Mouse (Mus musculus): ENCODE measurements around the gene Dhrs9. TPM values are rescaled to one million over a fixed set of nuclear protein-coding genes. Genes with fewer than 3 reads are reported as not detected.

Gene Dhrs9
- polyA plus RNA-seq, 1 experiment, result not detected

DNA sequence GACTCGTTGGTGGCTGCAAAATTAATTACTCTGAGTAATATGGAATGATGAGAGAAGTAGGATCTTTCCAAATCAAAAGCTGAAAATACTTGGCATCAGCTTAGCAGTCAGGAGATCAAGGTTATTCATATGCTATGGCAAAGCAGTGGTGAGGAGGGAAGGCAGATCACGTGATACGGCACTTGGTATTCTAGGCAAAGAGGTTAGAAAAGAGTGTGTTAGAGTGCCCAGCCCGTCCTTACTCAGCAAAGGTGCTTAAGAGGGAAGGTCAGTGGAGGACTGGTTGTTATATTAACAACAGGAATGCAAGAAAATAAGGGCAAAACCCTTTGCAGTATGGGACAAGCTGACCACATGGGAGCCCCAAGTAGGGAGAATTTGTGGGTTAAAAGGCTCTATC is 68.3 kb downstream of the Dhrs9 start:
- TF ChIP-seq GATA1 (IDR thresholded peaks at IDR 0.05; ENCODE audit: low read length), result no peak
- no peaks in the 10 kb centered on the region for H3K27me3 ChIP-seq (ENCODE audit: control insufficient read depth)
- H3K9me3 ChIP-seq (ENCODE audit: control insufficient read depth, low read length), result no peaks in the 10 kb centered on the region; the same call in 1 of the 2 replicates
- no peaks in the 10 kb centered on the region for H3K4me1 ChIP-seq (ENCODE audit: control insufficient read depth)
- no peaks in the 10 kb centered on the region for H3K36me3 ChIP-seq (ENCODE audit: control insufficient read depth)
- no peak overlapping the region for H3K4me3 ChIP-seq (replicated peaks)

DNA sequence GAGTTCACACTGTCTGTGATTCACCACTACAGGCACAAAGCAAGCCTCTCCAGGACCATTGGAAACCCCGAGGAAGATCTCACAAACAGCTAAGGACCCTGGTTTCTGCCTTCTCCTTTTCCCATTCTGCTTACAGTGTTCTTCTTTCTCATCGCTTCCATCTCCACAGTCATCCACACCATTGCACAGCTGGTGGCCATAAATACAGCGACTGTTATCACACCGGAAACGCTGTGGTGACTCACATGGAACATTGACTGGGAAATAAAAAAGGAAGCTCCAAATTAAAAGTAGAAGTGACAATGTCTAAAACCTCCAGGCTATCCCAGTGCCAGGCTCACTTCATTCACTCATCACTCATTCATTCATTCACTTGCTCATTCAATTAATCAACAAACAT is 70.9 kb downstream of the Dhrs9 start:
- Histone ChIP-seq H3K4me3 (replicated peaks) (no peak overlapping the region), H3K4me1 (ENCODE audit: control insufficient read depth) (no peaks in the 10 kb centered on the region), H3K9me3 (ENCODE audit: control insufficient read depth, low read length) (no peaks in the 10 kb centered on the region; the same call in 1 of the 2 replicates), H3K36me3 (ENCODE audit: control insufficient read depth) (no peaks in the 10 kb centered on the region), H3K27me3 (ENCODE audit: control insufficient read depth) (no peaks in the 10 kb centered on the region)
- TF ChIP-seq TAL1 (IDR thresholded peaks at IDR 0.05; ENCODE audit: low read length) (no peak), GATA1 (IDR thresholded peaks at IDR 0.05; ENCODE audit: low read length) (no peak)

Other genes starting within 250 kb of the Dhrs9 start
- not detected in 2 replicates for gene Nostrin, start 244.6 kb upstream of the Dhrs9 start, polyA plus RNA-seq (2012)
- 4.2 and 6.3 TPM in 2 replicates for gene Spc25, start 174.3 kb upstream of the Dhrs9 start, polyA plus RNA-seq (2012)
- gene G6pc2, start 169.4 kb upstream of the Dhrs9 start, polyA plus RNA-seq (2012), result not detected in 2 replicates
- gene Abcb11, start 37.8 kb upstream of the Dhrs9 start, polyA plus RNA-seq (2012), result not detected in 2 replicates
- not detected in 2 replicates for gene Lrp2, start 205.6 kb downstream of the Dhrs9 start, polyA plus RNA-seq (2012)

All from erythroblast, embryonic 14.5 days (primary cell).